Mouse (Mus musculus): ENCODE measurements at regions not wholly inside any gene's neighbourhood (a gene's known extent, or its start where the extent isn't known, plus 50 kb on each side); places are given as distances from the start of the nearest gene placed in this dataset.
"Not testable (repeated sequence)": the region's sequence is repeated elsewhere in the genome, so short reads cannot be mapped to it uniquely, and the experiment has no call there.

- Histone ChIP-seq H3K4me1 (ENCODE audit: control insufficient read depth, insufficient read depth, insufficient read length) (no peaks in the 10 kb centered on the region), H3K27ac (ENCODE audit: insufficient read depth, low read length) (no peak overlapping the region), H3K4me3 (ENCODE audit: extremely low read depth, insufficient read depth, insufficient read length) (no peak overlapping the region), H3K27me3 (ENCODE audit: control insufficient read depth, insufficient read depth, low read length) (no peaks in the 10 kb centered on the region), H3K36me3 (ENCODE audit: control insufficient read depth, insufficient read depth, low read length) (no peaks in the 10 kb centered on the region)
- no peak for TF ChIP-seq CTCF (IDR thresholded peaks at IDR 0.05; ENCODE audit: extremely low read depth, insufficient read depth, insufficient read length, insufficient replicate concordance)
- no peak for TF ChIP-seq POLR2A (IDR thresholded peaks at IDR 0.05; ENCODE audit: low read depth, low read length)
- DNase-seq (ENCODE audit: low read depth in 1 of 2, low spot score in 2 of 2): no peak
- WGBS: 55% methylated on average over 1 of the region's 1 CpGs
These were observed 150.8 kb upstream of the Peli2 start for GRCm38 (mm10) chr14:47969871-47970270.

DNA sequence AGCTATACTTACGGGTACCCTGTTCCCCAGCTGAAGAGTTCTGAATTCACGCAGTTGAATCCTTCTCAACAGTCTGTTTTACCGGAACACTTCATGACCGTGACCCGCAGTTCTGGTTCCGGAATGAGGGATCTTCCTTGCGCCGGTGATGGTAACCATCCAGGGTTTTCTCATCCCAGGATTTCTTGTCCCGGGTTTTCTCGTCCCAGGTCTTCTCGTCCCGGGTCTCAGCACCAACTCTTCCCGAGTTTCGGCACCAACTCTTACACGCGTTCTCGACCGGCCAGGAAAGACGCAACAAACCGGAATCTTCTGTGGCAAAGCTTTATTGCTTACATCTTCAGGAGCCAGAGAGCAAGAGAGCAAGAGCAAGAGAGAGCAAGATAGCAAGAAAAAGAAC, 147.5 kb upstream of the Peli2 start:
- not testable (repeated sequence) for H3K27me3 ChIP-seq (ENCODE audit: control insufficient read depth, insufficient read depth, low read length); H3K4me1 ChIP-seq (ENCODE audit: control insufficient read depth, insufficient read depth, insufficient read length); H3K4me3 ChIP-seq (ENCODE audit: extremely low read depth, insufficient read depth, insufficient read length); H3K27ac ChIP-seq (ENCODE audit: insufficient read depth, low read length); H3K36me3 ChIP-seq (ENCODE audit: control insufficient read depth, insufficient read depth, low read length); DNase-seq (ENCODE audit: low read depth in 1 of 2, low spot score in 2 of 2)
- 95% methylated on average over 20 of the region's 20 CpGs for WGBS

GRCm38 (mm10) chr14:47982993-47983740, 137.5 kb upstream of the Peli2 start:
- Histone ChIP-seq H3K27ac (ENCODE audit: insufficient read depth, low read length) (no peak overlapping the region), H3K4me1 (ENCODE audit: control insufficient read depth, insufficient read depth, insufficient read length) (no peaks in the 10 kb centered on the region), H3K36me3 (ENCODE audit: control insufficient read depth, insufficient read depth, low read length) (no peaks in the 10 kb centered on the region), H3K4me3 (ENCODE audit: extremely low read depth, insufficient read depth, insufficient read length) (no peak overlapping the region), H3K27me3 (ENCODE audit: control insufficient read depth, insufficient read depth, low read length) (no peaks in the 10 kb centered on the region)
- no peak for DNase-seq (ENCODE audit: low read depth in 1 of 2, low spot score in 2 of 2)
- WGBS: 71% methylated on average over 3 of the region's 3 CpGs
- TF ChIP-seq POLR2A (IDR thresholded peaks at IDR 0.05; ENCODE audit: low read depth, low read length): no peak
- no peak for TF ChIP-seq CTCF (IDR thresholded peaks at IDR 0.05; ENCODE audit: extremely low read depth, insufficient read depth, insufficient read length, insufficient replicate concordance)

DNA sequence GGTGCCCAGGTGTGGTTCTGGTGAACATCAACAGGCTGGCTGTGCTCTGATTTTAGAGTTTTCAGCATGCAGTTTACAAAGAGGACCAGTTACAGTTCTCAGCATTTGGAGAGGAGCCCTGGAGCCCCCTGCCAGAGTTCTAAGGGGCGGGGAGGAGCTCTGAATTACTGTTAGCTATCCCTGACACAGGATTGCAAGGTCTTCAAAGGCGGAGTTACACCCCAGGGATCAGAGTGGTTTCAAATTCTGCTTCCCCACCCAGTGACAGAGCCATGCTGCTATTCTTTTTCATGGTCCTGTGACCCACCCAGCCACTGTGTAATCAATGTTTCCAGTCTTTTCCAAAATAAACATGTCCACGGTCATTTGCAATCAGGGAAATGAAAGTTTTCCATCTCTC, 134.1 kb upstream of the Peli2 start:
- no peak for TF ChIP-seq CTCF (IDR thresholded peaks at IDR 0.05; ENCODE audit: extremely low read depth, insufficient read depth, insufficient read length, insufficient replicate concordance)
- TF ChIP-seq POLR2A (IDR thresholded peaks at IDR 0.05; ENCODE audit: low read depth, low read length): no peak
- no peaks in the 10 kb centered on the region for H3K36me3 ChIP-seq (ENCODE audit: control insufficient read depth, insufficient read depth, low read length)
- DNase-seq (ENCODE audit: low read depth in 1 of 2, low spot score in 2 of 2): no peak
- no peak overlapping the region for H3K4me3 ChIP-seq (ENCODE audit: extremely low read depth, insufficient read depth, insufficient read length)
- H3K27me3 ChIP-seq (ENCODE audit: control insufficient read depth, insufficient read depth, low read length): no peaks in the 10 kb centered on the region
- 67% methylated on average over 3 of the region's 3 CpGs for WGBS
- H3K4me1 ChIP-seq (ENCODE audit: control insufficient read depth, insufficient read depth, insufficient read length): no peaks in the 10 kb centered on the region
- no peak overlapping the region for H3K27ac ChIP-seq (ENCODE audit: insufficient read depth, low read length)

GRCm38 (mm10) chr14:47986941-47987340, 133.7 kb upstream of the Peli2 start:
- no peaks in the 10 kb centered on the region for H3K4me1 ChIP-seq (ENCODE audit: control insufficient read depth, insufficient read depth, insufficient read length)
- H3K4me3 ChIP-seq (ENCODE audit: extremely low read depth, insufficient read depth, insufficient read length): no peak overlapping the region
- no peaks in the 10 kb centered on the region for H3K27me3 ChIP-seq (ENCODE audit: control insufficient read depth, insufficient read depth, low read length)
- no peak for DNase-seq (ENCODE audit: low read depth in 1 of 2, low spot score in 2 of 2)
- TF ChIP-seq CTCF (IDR thresholded peaks at IDR 0.05; ENCODE audit: extremely low read depth, insufficient read depth, insufficient read length, insufficient replicate concordance) (no peak), POLR2A (IDR thresholded peaks at IDR 0.05; ENCODE audit: low read depth, low read length) (no peak)
- 65% methylated on average over 5 of the region's 5 CpGs for WGBS
- no peaks in the 10 kb centered on the region for H3K36me3 ChIP-seq (ENCODE audit: control insufficient read depth, insufficient read depth, low read length)
- H3K27ac ChIP-seq (ENCODE audit: insufficient read depth, low read length): no peak overlapping the region

- no peaks in the 10 kb centered on the region for H3K36me3 ChIP-seq (ENCODE audit: control insufficient read depth, insufficient read depth, low read length)
- no peak overlapping the region for H3K27ac ChIP-seq (ENCODE audit: insufficient read depth, low read length)
- TF ChIP-seq CTCF (IDR thresholded peaks at IDR 0.05; ENCODE audit: extremely low read depth, insufficient read depth, insufficient read length, insufficient replicate concordance) (no peak), POLR2A (IDR thresholded peaks at IDR 0.05; ENCODE audit: low read depth, low read length) (no peak)
- WGBS: 87% methylated on average over 7 of the region's 7 CpGs
- H3K27me3 ChIP-seq (ENCODE audit: control insufficient read depth, insufficient read depth, low read length): no peaks in the 10 kb centered on the region
- no peak overlapping the region for H3K4me3 ChIP-seq (ENCODE audit: extremely low read depth, insufficient read depth, insufficient read length)
- DNase-seq (ENCODE audit: low read depth in 1 of 2, low spot score in 2 of 2): no peak
- H3K4me1 ChIP-seq (ENCODE audit: control insufficient read depth, insufficient read depth, insufficient read length): no peaks in the 10 kb centered on the region
These were observed 133.1 kb upstream of the Peli2 start for GRCm38 (mm10) chr14:47987392-47988075.

DNA sequence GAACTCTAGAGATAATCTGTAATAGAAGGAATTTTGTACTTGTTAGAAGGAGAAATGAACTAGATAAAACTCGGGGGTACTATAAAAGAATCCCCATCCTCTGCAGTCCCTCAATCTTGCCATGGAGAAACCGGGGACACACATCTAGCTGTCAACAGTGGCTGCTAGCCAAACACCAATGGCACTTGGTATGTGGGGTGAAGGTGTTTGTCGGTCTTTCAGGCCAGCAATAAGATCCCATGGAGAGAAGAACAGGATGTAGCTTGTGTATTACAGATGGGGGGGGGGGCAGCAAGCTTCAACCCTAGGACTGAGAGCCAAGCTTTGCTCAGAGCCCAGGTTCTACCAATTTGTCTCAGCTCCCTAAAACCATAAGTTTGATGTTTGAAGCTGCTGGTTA, 132.5 kb upstream of the Peli2 start:
- Histone ChIP-seq H3K36me3 (ENCODE audit: control insufficient read depth, insufficient read depth, low read length) (no peaks in the 10 kb centered on the region), H3K4me1 (ENCODE audit: control insufficient read depth, insufficient read depth, insufficient read length) (no peaks in the 10 kb centered on the region), H3K27ac (ENCODE audit: insufficient read depth, low read length) (no peak overlapping the region), H3K4me3 (ENCODE audit: extremely low read depth, insufficient read depth, insufficient read length) (no peak overlapping the region), H3K27me3 (ENCODE audit: control insufficient read depth, insufficient read depth, low read length) (no peaks in the 10 kb centered on the region)
- DNase-seq (ENCODE audit: low read depth in 1 of 2, low spot score in 2 of 2): no peak
- TF ChIP-seq CTCF (IDR thresholded peaks at IDR 0.05; ENCODE audit: extremely low read depth, insufficient read depth, insufficient read length, insufficient replicate concordance) (no peak), POLR2A (IDR thresholded peaks at IDR 0.05; ENCODE audit: low read depth, low read length) (no peak)
- 81% methylated on average over 3 of the region's 3 CpGs for WGBS

Data from spleen, adult 2 months (tissue).